Mouse (Mus musculus) lung, postnatal 0 days (tissue): ENCODE measurements around the gene Ankdd1a.

ENCODE experiments used
- CTCF ChIP-seq: IDR thresholded peaks from 2 replicates; pipeline ENCODE4 v1.5.1; 2016; ENCODE audit warnings: antibody characterized with exemption, mild to moderate bottlenecking
- EP300 ChIP-seq: IDR thresholded peaks from 2 replicates; pipeline ENCODE4 v1.6.1; 2016; ENCODE audit warnings: antibody characterized with exemption, mild to moderate bottlenecking, control low read depth

DNA sequence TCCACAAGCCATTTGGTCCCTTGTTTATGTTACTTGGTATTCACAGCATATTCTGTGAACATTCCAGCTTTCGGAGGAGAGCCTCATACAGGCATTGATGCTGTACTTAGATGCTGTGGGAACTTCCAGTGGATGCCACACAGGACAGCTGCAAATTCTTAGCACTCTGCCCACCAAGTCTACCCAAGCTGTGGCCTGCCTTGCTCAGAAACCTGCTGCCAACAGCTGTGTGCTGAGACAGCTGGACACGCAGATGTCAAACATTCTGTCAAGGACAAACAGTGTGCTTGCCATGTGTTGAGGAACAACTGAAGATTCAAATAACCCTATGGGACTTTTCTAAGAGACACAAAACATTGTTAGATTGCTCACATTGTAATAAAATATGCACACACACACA, 61.0 kb downstream of the Ankdd1a start:
- TF ChIP-seq CTCF, result no peak
- no peak for TF ChIP-seq EP300
